Mouse (Mus musculus): ENCODE measurements at regions not wholly inside any gene's neighbourhood (a gene's known extent, or its start where the extent isn't known, plus 50 kb on each side); places are given as distances from the start of the nearest gene placed in this dataset.

GRCm38 (mm10) chr6:144890914-144891313 is 109.1 kb upstream of the Sox5 start:
- TF ChIP-seq GATA1 (IDR thresholded peaks at IDR 0.05; ENCODE audit: low read length) (no peak), TAL1 (IDR thresholded peaks at IDR 0.05; ENCODE audit: low read length) (no peak)

GRCm38 (mm10) chr6:144890166-144890565 is 108.4 kb upstream of the Sox5 start:
- Histone ChIP-seq H3K4me3 (replicated peaks) (no peak overlapping the region), H3K9me3 (ENCODE audit: control insufficient read depth, low read length) (no peaks in the 10 kb centered on the region), H3K27me3 (ENCODE audit: control insufficient read depth) (peaks cover 2% of the 10 kb centered on the region), H3K36me3 (ENCODE audit: control insufficient read depth) (no peaks in the 10 kb centered on the region), H3K4me1 (ENCODE audit: control insufficient read depth) (peaks cover 8% of the 10 kb centered on the region)
- no peak for TF ChIP-seq GATA1 (IDR thresholded peaks at IDR 0.05; ENCODE audit: low read length)
- TF ChIP-seq TAL1 (IDR thresholded peaks at IDR 0.05; ENCODE audit: low read length): no peak

More at GRCm38 (mm10) chr6:144890914-144891313, 109.1 kb upstream of the Sox5 start:
- Histone ChIP-seq H3K9me3 (ENCODE audit: control insufficient read depth, low read length) (no peaks in the 10 kb centered on the region), H3K27me3 (ENCODE audit: control insufficient read depth) (peaks cover 2% of the 10 kb centered on the region), H3K4me3 (replicated peaks) (no peak overlapping the region), H3K36me3 (ENCODE audit: control insufficient read depth) (no peaks in the 10 kb centered on the region), H3K4me1 (ENCODE audit: control insufficient read depth) (peaks cover 8% of the 10 kb centered on the region)

GRCm38 (mm10) chr6:144883117-144883516 is 101.3 kb upstream of the Sox5 start:
- H3K4me3 ChIP-seq (replicated peaks): no peak overlapping the region
- H3K36me3 ChIP-seq (ENCODE audit: control insufficient read depth): no peaks in the 10 kb centered on the region
- no peaks in the 10 kb centered on the region; the same call in 1 of the 2 replicates for H3K27me3 ChIP-seq (ENCODE audit: control insufficient read depth)
- no peaks in the 10 kb centered on the region for H3K4me1 ChIP-seq (ENCODE audit: control insufficient read depth)
- TF ChIP-seq GATA1 (IDR thresholded peaks at IDR 0.05; ENCODE audit: low read length) (no peak), TAL1 (IDR thresholded peaks at IDR 0.05; ENCODE audit: low read length) (no peak)
- no peaks in the 10 kb centered on the region for H3K9me3 ChIP-seq (ENCODE audit: control insufficient read depth, low read length)

GRCm38 (mm10) chr6:144880098-144880497 is 98.3 kb upstream of the Sox5 start:
- Histone ChIP-seq H3K27me3 (ENCODE audit: control insufficient read depth) (no peaks in the 10 kb centered on the region), H3K4me3 (replicated peaks) (no peak overlapping the region), H3K36me3 (ENCODE audit: control insufficient read depth) (no peaks in the 10 kb centered on the region), H3K9me3 (ENCODE audit: control insufficient read depth, low read length) (no peaks in the 10 kb centered on the region), H3K4me1 (ENCODE audit: control insufficient read depth) (peaks cover 12% of the 10 kb centered on the region)
- no peak for TF ChIP-seq TAL1 (IDR thresholded peaks at IDR 0.05; ENCODE audit: low read length)
- TF ChIP-seq GATA1 (IDR thresholded peaks at IDR 0.05; ENCODE audit: low read length): no peak

- Histone ChIP-seq H3K4me3 (replicated peaks) (no peak overlapping the region), H3K27me3 (ENCODE audit: control insufficient read depth) (no peaks in the 10 kb centered on the region), H3K4me1 (ENCODE audit: control insufficient read depth) (peaks cover 12% of the 10 kb centered on the region), H3K36me3 (ENCODE audit: control insufficient read depth) (no peaks in the 10 kb centered on the region), H3K9me3 (ENCODE audit: control insufficient read depth, low read length) (no peaks in the 10 kb centered on the region)
- TF ChIP-seq GATA1 (IDR thresholded peaks at IDR 0.05; ENCODE audit: low read length) (no peak), TAL1 (IDR thresholded peaks at IDR 0.05; ENCODE audit: low read length) (no peak)
These were observed 95.0 kb upstream of the Sox5 start for GRCm38 (mm10) chr6:144876758-144877157.

- TF ChIP-seq GATA1 (IDR thresholded peaks at IDR 0.05; ENCODE audit: low read length): no peak
- peak overlapping the region; percentile 30 for H3K4me3 ChIP-seq (replicated peaks)
- no peaks in the 10 kb centered on the region for H3K36me3 ChIP-seq (ENCODE audit: control insufficient read depth)
- peaks cover 12% of the 10 kb centered on the region for H3K4me1 ChIP-seq (ENCODE audit: control insufficient read depth)
- no peaks in the 10 kb centered on the region for H3K9me3 ChIP-seq (ENCODE audit: control insufficient read depth, low read length)
- H3K27me3 ChIP-seq (ENCODE audit: control insufficient read depth): no peaks in the 10 kb centered on the region
These were observed 94.1 kb upstream of the Sox5 start for GRCm38 (mm10) chr6:144875862-144876261.

GRCm38 (mm10) chr6:144874251-144874650 is 92.5 kb upstream of the Sox5 start:
- TF ChIP-seq GATA1 (IDR thresholded peaks at IDR 0.05; ENCODE audit: low read length) (no peak), TAL1 (IDR thresholded peaks at IDR 0.05; ENCODE audit: low read length) (no peak)
- Histone ChIP-seq H3K4me3 (replicated peaks) (no peak overlapping the region), H3K27me3 (ENCODE audit: control insufficient read depth) (no peaks in the 10 kb centered on the region), H3K36me3 (ENCODE audit: control insufficient read depth) (no peaks in the 10 kb centered on the region), H3K4me1 (ENCODE audit: control insufficient read depth) (peaks cover 12% of the 10 kb centered on the region), H3K9me3 (ENCODE audit: control insufficient read depth, low read length) (peaks cover 2% of the 10 kb centered on the region)

GRCm38 (mm10) chr6:144870949-144871348 is 89.2 kb upstream of the Sox5 start:
- TF ChIP-seq GATA1 (IDR thresholded peaks at IDR 0.05; ENCODE audit: low read length) (no peak), TAL1 (IDR thresholded peaks at IDR 0.05; ENCODE audit: low read length) (no peak)
- H3K4me1 ChIP-seq (ENCODE audit: control insufficient read depth): peaks cover 4% of the 10 kb centered on the region
- H3K36me3 ChIP-seq (ENCODE audit: control insufficient read depth): no peaks in the 10 kb centered on the region
- H3K27me3 ChIP-seq (ENCODE audit: control insufficient read depth): no peaks in the 10 kb centered on the region
- peaks cover 2% of the 10 kb centered on the region for H3K9me3 ChIP-seq (ENCODE audit: control insufficient read depth, low read length)
- no peak overlapping the region for H3K4me3 ChIP-seq (replicated peaks)

- peaks cover 12% of the 10 kb centered on the region for H3K4me1 ChIP-seq (ENCODE audit: control insufficient read depth)
- no peaks in the 10 kb centered on the region for H3K36me3 ChIP-seq (ENCODE audit: control insufficient read depth)
- TF ChIP-seq TAL1 (IDR thresholded peaks at IDR 0.05; ENCODE audit: low read length) (no peak), GATA1 (IDR thresholded peaks at IDR 0.05; ENCODE audit: low read length) (no peak)
- H3K9me3 ChIP-seq (ENCODE audit: control insufficient read depth, low read length): peaks cover 2% of the 10 kb centered on the region
- H3K27me3 ChIP-seq (ENCODE audit: control insufficient read depth): no peaks in the 10 kb centered on the region
- H3K4me3 ChIP-seq (replicated peaks): no peak overlapping the region
These were observed 85.6 kb upstream of the Sox5 start for GRCm38 (mm10) chr6:144867333-144867732.

GRCm38 (mm10) chr6:144864026-144864425 is 82.2 kb upstream of the Sox5 start:
- TF ChIP-seq TAL1 (IDR thresholded peaks at IDR 0.05; ENCODE audit: low read length) (no peak), GATA1 (IDR thresholded peaks at IDR 0.05; ENCODE audit: low read length) (no peak)
- Histone ChIP-seq H3K4me1 (ENCODE audit: control insufficient read depth) (peaks cover 12% of the 10 kb centered on the region), H3K27me3 (ENCODE audit: control insufficient read depth) (no peaks in the 10 kb centered on the region), H3K9me3 (ENCODE audit: control insufficient read depth, low read length) (no peaks in the 10 kb centered on the region), H3K36me3 (ENCODE audit: control insufficient read depth) (no peaks in the 10 kb centered on the region), H3K4me3 (replicated peaks) (no peak overlapping the region)
